Mouse (Mus musculus) forebrain, embryonic 15.5 days (tissue): ENCODE measurements around the gene Spats1. TPM values are rescaled to one million over a fixed set of nuclear protein-coding genes. Genes with fewer than 3 reads are reported as not detected.

Experiments
- ATAC-seq: fragments of 200-750 bp; cut with Nextera tagmentation; replicated peaks from 2 replicates; pipeline ENCODE4 v1.8.0; 2017; ENCODE audit warnings: mild to moderate bottlenecking, moderate TSS enrichment, moderate library complexity
- H3K27ac ChIP-seq: fragments of 300-500 bp; sonication (generic); replicated peaks from 2 replicates; pipeline ENCODE4 v1.5.1; 2015; ENCODE audit warnings: mild to moderate bottlenecking, inconsistent platforms
- H3K27me3 ChIP-seq: fragments of 300-500 bp; sonication (generic); 2 replicates; pipeline ENCODE4 v1.6.1; 2015; ENCODE audit warnings: inconsistent platforms
- H3K36me3 ChIP-seq: fragments of 300-500 bp; sonication (generic); 2 replicates; pipeline ENCODE4 v1.6.1; 2015; ENCODE audit warnings: mild to moderate bottlenecking, inconsistent platforms
- H3K4me1 ChIP-seq: fragments of 300-500 bp; sonication (generic); 2 replicates; pipeline ENCODE4 v1.6.1; 2015; ENCODE audit warnings: inconsistent platforms
- H3K4me2 ChIP-seq: fragments of 300-500 bp; sonication (generic); replicated peaks from 2 replicates; pipeline ENCODE4 v1.6.1; 2015; ENCODE audit warnings: mild to moderate bottlenecking, inconsistent platforms
- H3K4me3 ChIP-seq: fragments of 300-500 bp; sonication (generic); 2 replicates; pipeline ENCODE4 v1.5.1; 2015; ENCODE audit warnings: mild to moderate bottlenecking, inconsistent platforms
- H3K9ac ChIP-seq: fragments of 300-500 bp; sonication (generic); replicated peaks from 2 replicates; pipeline ENCODE4 v1.6.1; 2015; ENCODE audit warnings: mild to moderate bottlenecking, inconsistent platforms
- H3K9me3 ChIP-seq: fragments of 300-500 bp; sonication (generic); 2 replicates; pipeline ENCODE4 v1.6.1; 2016; ENCODE audit warnings: inconsistent platforms
- WGBS: fragments of 180-500 bp; shearing (Covaris S2); methylation state at CpG from one replicate; pipeline ENCODE4 v1.1.7; 2015; ENCODE audit warnings: mixed read lengths; 5-methylcytosine and 5-hydroxymethylcytosine counted together
- polyA plus RNA-seq: library from polyadenylated mRNA; unstranded; fragments of >200 nt; fragmentation: Nextera tagmentation; extraction: Ambion mirVana; gene quantifications from 2 replicates; pipeline ENCODE4 v1.2.1, GENCODE M21; 2015

The Spats1 gene
- 1.4 and 1.7 TPM in 2 replicates for polyA plus RNA-seq

- 4% methylated on average over 30 of the region's 30 CpGs for WGBS
- H3K36me3 ChIP-seq: no peaks in the 10 kb centered on the region
- H3K27ac ChIP-seq: peak within 1 kb of the TSS; percentile 44; the same call in 1 of the 2 replicates
- peak within 1 kb of the TSS; percentile 28; the same call in 1 of the 2 replicates for H3K9ac ChIP-seq
- H3K9me3 ChIP-seq: no peaks in the 10 kb centered on the region
- H3K27me3 ChIP-seq: no peaks in the 10 kb centered on the region
- peak within 1 kb of the TSS; percentile 39 for H3K4me3 ChIP-seq
- H3K4me2 ChIP-seq: peak within 1 kb of the TSS; percentile 46
- peaks cover 11% of the 10 kb centered on the region for H3K4me1 ChIP-seq
- peak; percentile 89 for ATAC-seq
These were observed at the start of gene Spats1 for GRCm38 (mm10) chr17:45474669-45475465. Spats1 (minus strand) TSS chr17:45475415.

DNA sequence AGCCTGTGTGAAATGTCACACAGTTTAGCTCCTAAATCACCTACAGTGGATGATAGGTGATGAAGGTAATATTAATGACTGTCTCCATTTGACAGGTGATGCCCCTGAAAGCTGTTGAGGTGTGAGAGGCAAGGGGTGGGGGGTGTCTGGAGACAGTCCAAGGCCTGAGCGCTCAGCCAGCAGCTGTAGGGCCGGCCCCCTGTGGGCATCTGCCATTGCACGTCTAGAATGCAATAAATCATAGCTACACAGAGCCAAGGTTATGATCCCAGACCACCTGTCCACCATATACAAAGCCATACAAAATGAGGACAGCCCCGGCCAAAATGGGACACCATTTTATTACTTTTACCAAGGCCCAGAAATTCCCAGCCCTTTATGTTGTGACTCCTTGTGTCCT, 49.7 kb upstream of the Spats1 start:
- 55% methylated on average over 4 of the region's 4 CpGs for WGBS
- Histone ChIP-seq H3K4me2 (no peak overlapping the region), H3K27ac (no peak overlapping the region), H3K9ac (no peak overlapping the region), H3K36me3 (no peaks in the 10 kb centered on the region), H3K27me3 (no peaks in the 10 kb centered on the region), H3K4me1 (peaks cover 13% of the 10 kb centered on the region), H3K9me3 (no peaks in the 10 kb centered on the region), H3K4me3 (no peak overlapping the region)
- no peak for ATAC-seq

GRCm38 (mm10) chr17:45523263-45523662, 48.0 kb upstream of the Spats1 start, which contains the start of gene Tcte1:
Tcte1 (plus strand) TSS chr17:45523434.
- Histone ChIP-seq H3K4me3 (peak within 1 kb of the TSS; percentile 39), H3K9me3 (no peaks in the 10 kb centered on the region), H3K27me3 (no peaks in the 10 kb centered on the region), H3K36me3 (no peaks in the 10 kb centered on the region), H3K27ac (no peak within 1 kb of the TSS), H3K4me2 (peak within 1 kb of the TSS; percentile 67), H3K9ac (peak within 1 kb of the TSS; percentile 48), H3K4me1 (peaks cover 13% of the 10 kb centered on the region)
- peak; percentile 81 for ATAC-seq
- under 1% methylated on average over 21 of the region's 21 CpGs for WGBS

GRCm38 (mm10) chr17:45520136-45520535, 44.9 kb upstream of the Spats1 start:
- WGBS: 89% methylated on average over 11 of the region's 11 CpGs
- Histone ChIP-seq H3K36me3 (no peaks in the 10 kb centered on the region), H3K9ac (no peak overlapping the region), H3K4me3 (no peak overlapping the region), H3K27me3 (no peaks in the 10 kb centered on the region), H3K9me3 (no peaks in the 10 kb centered on the region), H3K4me2 (no peak overlapping the region), H3K27ac (no peak overlapping the region), H3K4me1 (peaks cover 13% of the 10 kb centered on the region)
- ATAC-seq: no peak

GRCm38 (mm10) chr17:45518766-45519475, 43.7 kb upstream of the Spats1 start:
- Histone ChIP-seq H3K36me3 (no peaks in the 10 kb centered on the region), H3K4me1 (peaks cover 13% of the 10 kb centered on the region), H3K4me3 (no peak overlapping the region), H3K4me2 (no peak overlapping the region), H3K9ac (no peak overlapping the region), H3K9me3 (no peaks in the 10 kb centered on the region), H3K27ac (no peak overlapping the region), H3K27me3 (no peaks in the 10 kb centered on the region)
- 81% methylated on average over 12 of the region's 12 CpGs for WGBS
- no peak for ATAC-seq

- Histone ChIP-seq H3K36me3 (peaks cover 2% of the 10 kb centered on the region; the same call in 1 of the 2 replicates), H3K4me1 (peaks cover 4% of the 10 kb centered on the region; the same call in 1 of the 2 replicates), H3K9ac (no peak overlapping the region), H3K9me3 (no peaks in the 10 kb centered on the region), H3K4me3 (no peak overlapping the region), H3K27ac (no peak overlapping the region), H3K27me3 (no peaks in the 10 kb centered on the region), H3K4me2 (no peak overlapping the region)
- WGBS: 93% methylated on average over 28 of the region's 28 CpGs
- ATAC-seq: no peak
These were observed 42.5 kb upstream of the Spats1 start for GRCm38 (mm10) chr17:45517549-45518215.

- Histone ChIP-seq H3K36me3 (peaks cover 2% of the 10 kb centered on the region; the same call in 1 of the 2 replicates), H3K9ac (no peak overlapping the region), H3K27ac (no peak overlapping the region), H3K27me3 (no peaks in the 10 kb centered on the region), H3K4me1 (no peaks in the 10 kb centered on the region), H3K4me2 (no peak overlapping the region), H3K9me3 (no peaks in the 10 kb centered on the region), H3K4me3 (no peak overlapping the region)
- 93% methylated on average over 21 of the region's 21 CpGs for WGBS
- ATAC-seq: no peak
These were observed 41.9 kb upstream of the Spats1 start for GRCm38 (mm10) chr17:45517135-45517534.

GRCm38 (mm10) chr17:45516488-45516887, 41.3 kb upstream of the Spats1 start:
- no peaks in the 10 kb centered on the region for H3K27me3 ChIP-seq
- no peaks in the 10 kb centered on the region for H3K4me1 ChIP-seq
- peak; percentile 64 for ATAC-seq
- no peak overlapping the region for H3K27ac ChIP-seq
- 54% methylated on average over 8 of the region's 8 CpGs for WGBS
- peaks cover 2% of the 10 kb centered on the region; the same call in 1 of the 2 replicates for H3K36me3 ChIP-seq
- no peak overlapping the region for H3K9ac ChIP-seq
- no peak overlapping the region for H3K4me2 ChIP-seq
- no peak overlapping the region for H3K4me3 ChIP-seq
- no peaks in the 10 kb centered on the region for H3K9me3 ChIP-seq

DNA sequence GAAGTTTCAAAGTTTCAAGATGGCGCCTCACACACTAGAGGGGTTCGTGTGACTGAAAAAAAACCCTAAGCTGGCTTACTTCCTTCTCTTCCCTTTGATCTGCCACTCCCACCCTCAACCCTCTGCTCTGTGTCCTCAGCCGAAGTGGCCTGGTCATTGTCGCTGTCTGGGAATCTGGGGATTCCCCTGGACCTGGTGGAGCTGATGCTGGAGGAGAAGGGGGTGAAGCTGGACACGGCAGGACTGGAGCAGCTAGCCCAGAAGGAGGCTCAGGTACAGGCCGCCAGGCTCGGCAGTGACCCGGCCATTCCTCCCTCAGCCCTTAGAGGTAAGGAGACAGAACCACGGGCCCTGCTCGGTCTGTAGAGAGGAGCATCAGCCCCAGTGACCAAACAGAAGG, 40.6 kb upstream of the Spats1 start:
- 91% methylated on average over 10 of the region's 10 CpGs for WGBS
- Histone ChIP-seq H3K9me3 (no peaks in the 10 kb centered on the region), H3K4me1 (no peaks in the 10 kb centered on the region), H3K4me3 (no peak overlapping the region), H3K27me3 (no peaks in the 10 kb centered on the region), H3K4me2 (no peak overlapping the region), H3K27ac (no peak overlapping the region), H3K36me3 (peaks cover 4% of the 10 kb centered on the region; the same call in 1 of the 2 replicates), H3K9ac (no peak overlapping the region)
- ATAC-seq: no peak

GRCm38 (mm10) chr17:45515204-45515726, 40.0 kb upstream of the Spats1 start:
- no peaks in the 10 kb centered on the region for H3K4me1 ChIP-seq
- no peaks in the 10 kb centered on the region for H3K9me3 ChIP-seq
- no peak for ATAC-seq

DNA sequence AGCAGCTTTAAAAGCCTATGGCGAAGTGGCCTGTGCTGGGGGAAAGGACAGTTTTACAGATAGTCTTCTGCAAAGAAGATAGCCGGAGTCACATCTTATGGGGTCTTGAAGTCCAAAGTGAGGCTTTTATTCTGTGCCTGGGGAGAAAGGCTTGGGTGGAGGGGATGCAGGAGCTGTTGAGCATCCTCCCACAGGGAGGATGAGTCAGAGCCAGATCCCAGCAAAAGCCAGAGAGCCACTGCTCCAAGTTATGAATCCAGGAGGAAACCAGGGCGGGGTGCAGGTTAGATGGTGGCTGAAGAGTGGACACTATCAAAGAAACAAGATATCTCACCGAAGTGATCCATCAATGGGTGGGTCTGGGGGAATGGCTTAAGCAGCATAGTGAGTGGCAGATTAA, 36.5 kb upstream of the Spats1 start:
- Histone ChIP-seq H3K4me1 (peaks cover 7% of the 10 kb centered on the region), H3K9ac (no peak overlapping the region), H3K9me3 (no peaks in the 10 kb centered on the region), H3K4me3 (no peak overlapping the region), H3K27me3 (no peaks in the 10 kb centered on the region), H3K36me3 (peaks cover 6% of the 10 kb centered on the region; the same call in 1 of the 2 replicates), H3K4me2 (no peak overlapping the region), H3K27ac (no peak overlapping the region)
- ATAC-seq: no peak
- WGBS: 100% methylated on average over 4 of the region's 4 CpGs

More at GRCm38 (mm10) chr17:45515204-45515726, 40.0 kb upstream of the Spats1 start:
- Histone ChIP-seq H3K9ac (no peak overlapping the region), H3K27ac (no peak overlapping the region), H3K4me3 (no peak overlapping the region), H3K36me3 (peaks cover 6% of the 10 kb centered on the region; the same call in 1 of the 2 replicates), H3K27me3 (no peaks in the 10 kb centered on the region), H3K4me2 (no peak overlapping the region)
- 50% methylated on average over 15 of the region's 15 CpGs for WGBS
